Mouse (Mus musculus) liver, embryonic 14.5 days (tissue): Measurements from ENCODE around the gene Cfap126. TPM values are rescaled to one million over a fixed set of nuclear protein-coding genes. Genes with fewer than 3 reads are reported as not detected.
"Not testable (repeated sequence)": the region's sequence is repeated elsewhere in the genome, so short reads cannot be mapped to it uniquely, and the experiment has no call there.

Source experiments
- ATAC-seq: fragments of 200-750 bp; cut with Nextera tagmentation; 2 replicates; pipeline ENCODE4 v1.8.0; 2017; ENCODE audit warnings: moderate number of reproducible peaks, mild to moderate bottlenecking, moderate library complexity; ENCODE audit not compliant: insufficient read depth
- DNase-seq, 3 experiments: peaks; one replicate each; pipeline ENCODE4 v3.0.0-alpha.2; 2012 to 2013; ENCODE audit warnings: low read depth in 3 of 3, low spot score in 3 of 3
- H3K27ac ChIP-seq: fragments of 300-500 bp; sonication (generic); 2 replicates; pipeline ENCODE4 v1.5.1; 2014; ENCODE audit warnings: moderate library complexity, mild to moderate bottlenecking, control low read depth, inconsistent platforms
- H3K27me3 ChIP-seq: fragments of 300-500 bp; sonication (generic); 2 replicates; pipeline ENCODE4 v1.6.1; 2014; ENCODE audit warnings: mild to moderate bottlenecking, low read length, moderate library complexity; ENCODE audit not compliant: control insufficient read depth, insufficient read depth
- H3K36me3 ChIP-seq: fragments of 300-500 bp; sonication (generic); replicated peaks from 2 replicates; pipeline ENCODE4 v1.6.1; 2014; ENCODE audit warnings: low read depth; ENCODE audit not compliant: control insufficient read depth, insufficient read depth
- H3K4me1 ChIP-seq, 2 experiments: fragments of 200-500 bp in 1 of 2; fragments of 300-500 bp in 1 of 2; sonication (generic) in 1 of 2; replicated peaks; 2 replicates each; pipeline ENCODE4 v1.6.1; 2012 to 2014; ENCODE audit warnings: antibody characterized with exemption in 1 of 2, inconsistent platforms in 1 of 2, low read length in 1 of 2; ENCODE audit not compliant: control insufficient read depth in 2 of 2, insufficient read depth in 2 of 2
- H3K4me2 ChIP-seq: fragments of 300-500 bp; sonication (generic); 2 replicates; pipeline ENCODE4 v1.6.1; 2014; ENCODE audit warnings: low read depth, mild to moderate bottlenecking, control low read depth, moderate library complexity
- H3K4me3 ChIP-seq, 2 experiments: fragments of 200-500 bp in 1 of 2; fragments of 300-500 bp in 1 of 2; sonication (generic) in 1 of 2; 2 replicates each; pipeline ENCODE4 v1.5.1; 2012 to 2014; ENCODE audit warnings: low read depth in 2 of 2, low read length in 2 of 2, mild to moderate bottlenecking in 2 of 2, control low read depth in 1 of 2, inconsistent platforms in 1 of 2, moderate library complexity in 1 of 2; ENCODE audit not compliant: insufficient read depth in 1 of 2
- H3K9ac ChIP-seq: fragments of 300-500 bp; sonication (generic); replicated peaks from 2 replicates; pipeline ENCODE4 v1.6.1; 2014; ENCODE audit warnings: mild to moderate bottlenecking, control low read depth, moderate library complexity
- H3K9me3 ChIP-seq: fragments of 300-500 bp; sonication (generic); 2 replicates; pipeline ENCODE4 v1.6.1; 2016; ENCODE audit warnings: low read length, mixed read lengths; ENCODE audit not compliant: control insufficient read depth
- CTCF ChIP-seq: IDR thresholded peaks from 2 replicates; pipeline ENCODE4 v1.5.1; 2016; ENCODE audit warnings: antibody characterized with exemption, low read depth, control low read depth
- EP300 ChIP-seq: IDR thresholded peaks from 2 replicates; pipeline ENCODE4 v1.6.1; 2016; ENCODE audit warnings: antibody characterized with exemption, low read depth
- whole genome bisulfite sequencing: fragments of 180-500 bp; shearing (Covaris S2); extraction: QIAGEN DNeasy Blood & Tissue Kit; methylation state at CpG from one replicate; pipeline ENCODE4 v1.1.7; 2014; ENCODE audit not compliant: insufficient replicate concordance; 5-methylcytosine and 5-hydroxymethylcytosine counted together
- polyA plus RNA-seq, 2 experiments: library from polyadenylated mRNA; depleted of rRNA in 1 of 2; stranded (reverse) in 1 of 2; unstranded in 1 of 2; fragments of >200 nt; fragmentation: Nextera tagmentation in 1 of 2; extraction: Ambion mirVana in 1 of 2; gene quantifications; 2 replicates each; pipeline versions ENCODE4 v1.2.1 to v1.2.3; 2012 to 2014

Cfap126 gene
- polyA plus RNA-seq, 2 experiments = 1.8 to 1.9 TPM

DNA sequence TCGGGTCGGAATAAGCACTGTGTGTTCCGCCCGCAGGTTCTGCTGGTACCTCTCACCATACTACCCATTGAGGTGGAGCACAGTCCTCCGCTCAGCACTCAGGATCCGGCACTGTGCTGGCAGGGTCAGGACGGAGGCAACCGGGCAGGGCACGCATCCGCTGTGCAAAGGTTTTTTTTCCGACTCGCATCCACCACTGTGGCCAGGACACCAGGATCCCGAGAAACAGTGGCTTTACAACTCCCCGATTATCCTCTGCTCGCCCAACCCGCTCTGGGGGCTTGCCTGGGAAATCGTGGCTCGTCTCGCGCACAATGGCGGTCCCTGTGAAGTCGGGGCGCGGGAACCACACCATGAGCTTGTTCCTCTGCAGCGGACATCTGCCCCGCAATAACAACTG lies 28.0 kb upstream of the Cfap126 start:
- no peak overlapping the region for H3K9ac ChIP-seq
- WGBS = 1% methylated on average over 26 of the region's 26 CpGs
- DNase-seq = no peak
- peak overlapping the region; percentile 43 to 45 for H3K4me3 ChIP-seq
- H3K27me3 ChIP-seq = peaks cover 15% of the 10 kb centered on the region
- no peaks in the 10 kb centered on the region for H3K9me3 ChIP-seq
- no peak for ATAC-seq
- no peaks in the 10 kb centered on the region for H3K36me3 ChIP-seq
- H3K4me2 ChIP-seq = peak overlapping the region; percentile 67
- TF ChIP-seq EP300 (no peak), CTCF (no peak)
- no peak overlapping the region for H3K27ac ChIP-seq
- H3K4me1 ChIP-seq = peaks cover 5 to 10% of the 10 kb centered on the region in 2 experiments

DNA sequence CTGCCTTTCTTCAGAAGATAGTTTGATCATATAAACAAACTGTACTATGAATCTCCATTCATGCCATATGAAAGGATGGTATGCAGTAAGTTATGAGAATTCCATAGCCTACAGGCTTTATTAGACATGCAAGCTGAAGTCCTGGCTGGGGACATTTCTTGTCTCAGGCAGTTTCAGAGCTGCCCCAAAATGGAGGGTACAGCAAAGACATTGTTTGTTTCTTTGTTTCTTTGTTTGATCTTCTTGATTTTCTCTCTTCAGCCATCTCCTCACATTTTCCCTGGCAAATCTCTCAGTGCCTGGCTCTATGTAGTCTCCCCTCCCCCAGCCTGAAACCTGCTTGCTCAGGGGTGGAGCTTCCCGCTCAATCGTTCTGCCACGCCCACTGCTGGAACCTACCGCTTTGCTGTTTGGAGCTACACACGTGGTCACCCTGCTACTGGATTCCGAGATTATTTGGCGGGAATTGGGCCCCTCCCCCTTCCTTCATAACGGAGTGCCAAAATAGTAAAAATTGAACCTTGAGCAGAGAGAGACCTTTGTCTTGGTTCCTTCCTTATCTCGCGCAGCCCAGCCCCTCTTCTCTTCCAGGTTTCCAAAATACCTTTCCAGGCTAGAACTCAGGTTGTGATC lies 25.4 kb upstream of the Cfap126 start:
- not testable (repeated sequence) for ATAC-seq, H3K27ac ChIP-seq, H3K36me3 ChIP-seq, H3K4me3 ChIP-seq, H3K9me3 ChIP-seq, DNase-seq
- H3K27me3 ChIP-seq = peaks cover 15% of the 10 kb centered on the region
- H3K4me1 ChIP-seq = peaks cover 5 to 10% of the 10 kb centered on the region in 2 experiments
- WGBS = 3% methylated on average over 10 of the region's 10 CpGs
- H3K4me2 ChIP-seq = peak overlapping the region; percentile 43
- H3K9ac ChIP-seq = 0 out of 2 replicates have a peak overlapping the region, but pooled peaks have one; percentile 34

DNA sequence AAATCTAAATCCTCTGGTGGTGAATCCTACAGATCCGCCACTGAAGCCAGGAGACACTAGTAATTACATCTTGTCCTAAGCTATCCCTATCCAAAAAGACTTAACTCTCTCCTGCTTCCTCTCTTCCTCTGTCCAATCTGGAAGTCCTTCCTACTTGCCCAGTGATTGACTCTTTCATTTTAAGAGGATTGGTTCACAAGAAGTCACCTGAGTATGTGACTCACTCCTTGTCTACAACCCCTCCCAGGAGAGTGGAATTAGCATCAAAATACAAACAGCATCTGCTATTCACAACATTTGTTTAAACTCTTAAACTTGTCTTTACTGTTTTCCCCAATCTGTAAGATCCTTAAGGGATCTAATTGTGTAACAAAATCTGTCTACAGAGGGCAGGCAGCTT lies 23.8 kb upstream of the Cfap126 start:
- TF ChIP-seq CTCF (no peak), EP300 (no peak)
- 89% methylated on average over 1 of the region's 1 CpGs for WGBS
- ATAC-seq (no peak), DNase-seq (no peak)
- Histone ChIP-seq H3K27ac (no peak overlapping the region), H3K9ac (no peak overlapping the region), H3K36me3 (no peaks in the 10 kb centered on the region), H3K4me3 (no peak overlapping the region), H3K9me3 (no peaks in the 10 kb centered on the region), H3K4me2 (no peak overlapping the region), H3K4me1 (peaks cover 5 to 10% of the 10 kb centered on the region in 2 experiments), H3K27me3 (peaks cover 15% of the 10 kb centered on the region)

DNA sequence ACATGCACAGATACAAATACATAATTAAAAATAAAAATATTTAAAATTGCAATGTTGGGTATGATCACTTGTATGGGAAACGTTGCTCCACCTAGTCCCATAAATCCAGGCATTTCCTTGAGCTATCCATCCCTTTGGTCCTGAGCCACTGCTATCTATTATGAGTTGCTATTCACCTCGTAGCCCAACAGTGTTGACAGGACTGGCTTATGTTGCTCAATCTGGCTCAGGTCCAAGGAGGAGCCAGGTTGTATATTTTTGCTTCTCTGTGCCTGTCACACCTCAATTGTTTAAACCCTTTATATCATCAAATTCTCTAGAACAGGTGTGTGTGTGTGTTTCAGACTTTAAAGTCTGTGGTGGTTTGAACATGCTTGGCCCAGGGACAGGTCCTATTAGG lies 23.0 kb upstream of the Cfap126 start:
- Histone ChIP-seq H3K27ac (no peak overlapping the region), H3K4me3 (no peak overlapping the region), H3K9me3 (no peaks in the 10 kb centered on the region), H3K36me3 (no peaks in the 10 kb centered on the region), H3K27me3 (peaks cover 11% of the 10 kb centered on the region), H3K4me2 (no peak overlapping the region), H3K4me1 (peaks cover 5 to 12% of the 10 kb centered on the region in 2 experiments), H3K9ac (no peak overlapping the region)
- DNase-seq (no peak), ATAC-seq (no peak)
- TF ChIP-seq EP300 = no peak
- TF ChIP-seq CTCF = no peak
- WGBS = 43% methylated on average over 2 of the region's 2 CpGs

DNA sequence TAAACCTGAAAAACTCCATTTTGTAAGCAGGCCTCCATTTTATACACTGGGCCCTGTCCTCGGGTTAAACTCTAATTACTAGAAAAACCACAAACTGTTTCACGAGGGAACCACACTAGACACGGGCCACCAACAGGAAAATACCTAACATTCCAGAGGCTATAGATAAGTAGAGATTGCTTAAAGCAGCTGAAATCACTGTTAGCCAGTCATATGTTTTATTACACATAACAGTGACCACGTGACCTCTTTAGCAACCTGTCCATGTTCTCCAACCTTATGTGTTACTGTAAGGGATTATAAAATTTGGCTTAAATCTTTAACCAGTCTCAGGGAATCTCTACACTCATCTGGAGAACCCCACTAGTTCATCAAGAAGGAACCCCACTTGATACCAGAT lies 19.3 kb upstream of the Cfap126 start:
- ATAC-seq = no peak
- H3K36me3 ChIP-seq = no peaks in the 10 kb centered on the region
- no peaks in the 10 kb centered on the region for H3K27me3 ChIP-seq
- TF ChIP-seq CTCF = no peak
- no peak for TF ChIP-seq EP300
- H3K4me1 ChIP-seq = peaks cover 14 to 21% of the 10 kb centered on the region in 2 experiments
- no peak overlapping the region for H3K9ac ChIP-seq
- H3K4me2 ChIP-seq = no peak overlapping the region
- H3K4me3 ChIP-seq = no peak overlapping the region
- DNase-seq = no peak
- H3K9me3 ChIP-seq = no peaks in the 10 kb centered on the region
- H3K27ac ChIP-seq = no peak overlapping the region
- 21% methylated on average over 4 of the region's 4 CpGs for WGBS
